Mouse (Mus musculus): Measurements from ENCODE around the gene Trim45.

DNA sequence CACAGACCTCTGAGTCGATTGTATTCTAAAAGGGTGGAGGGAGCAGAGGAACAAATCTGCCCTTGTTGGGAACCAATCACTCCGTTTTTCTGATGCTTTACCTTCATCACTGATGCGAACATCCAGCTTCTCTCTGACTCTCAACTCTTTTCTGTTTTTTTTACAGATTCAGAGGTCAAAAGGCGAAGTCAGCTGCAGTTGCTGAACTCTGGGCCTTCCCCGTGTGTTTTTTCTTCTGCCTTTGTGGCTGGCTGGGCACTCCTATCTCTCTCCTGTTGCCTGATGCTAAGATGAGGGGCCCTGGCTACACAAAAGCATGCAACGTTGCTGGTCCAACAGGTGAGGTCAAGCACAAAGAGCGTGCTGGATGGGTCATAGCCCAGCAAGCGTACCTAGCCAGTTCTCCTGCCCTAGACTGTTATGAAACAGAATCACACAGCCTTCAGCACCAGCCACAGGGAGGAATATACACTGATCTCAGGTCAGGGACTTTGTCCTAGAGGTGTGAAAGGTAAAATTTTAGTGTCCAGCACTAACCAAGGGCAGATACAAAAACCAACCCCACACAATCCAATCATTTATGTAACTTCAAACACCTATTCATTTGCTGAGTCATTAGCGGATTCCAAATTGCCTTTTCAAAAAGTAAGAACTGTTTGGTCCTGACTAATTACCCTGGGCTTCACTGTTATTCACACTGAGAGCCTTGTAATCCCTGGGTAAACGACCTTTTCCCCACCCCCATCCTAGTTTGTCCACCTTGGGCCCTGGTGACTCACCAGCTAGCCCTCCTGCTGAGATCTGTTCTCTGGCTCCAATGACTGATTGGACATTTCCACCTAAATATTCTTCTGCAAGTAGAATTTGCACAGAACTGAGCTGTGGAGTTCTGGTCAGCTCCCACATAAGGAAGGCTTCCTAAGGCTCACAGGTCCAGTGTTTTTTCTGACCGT lies 29.3 kb upstream of the Trim45 start:
- no peak for TF ChIP-seq POLR2A (IDR thresholded peaks at IDR 0.05; ENCODE audit: borderline replicate concordance, control insufficient read depth, low read depth, low read length)
- no peak for TF ChIP-seq CTCF (IDR thresholded peaks at IDR 0.05; ENCODE audit: control insufficient read depth, insufficient read depth, low read length)

All from bone marrow, adult 2 months (tissue).